Mouse (Mus musculus) liver, embryonic 15.5 days (tissue): ENCODE measurements around the gene Tomm6. TPM values are rescaled to one million over a fixed set of nuclear protein-coding genes. Genes with fewer than 3 reads are reported as not detected.
A peak's percentile ranks its signal among the peaks of the same experiment; 100 is the strongest.

Source experiments
- ATAC-seq: fragments of 200-750 bp; cut with Nextera tagmentation; 2 replicates; pipeline ENCODE4 v1.8.0; 2017; ENCODE audit warnings: moderate number of reproducible peaks, mild to moderate bottlenecking, moderate library complexity; ENCODE audit not compliant: insufficient read depth
- H3K27ac ChIP-seq: fragments of 300-500 bp; sonication (generic); replicated peaks from 2 replicates; pipeline ENCODE4 v1.5.1; 2015; ENCODE audit warnings: mild to moderate bottlenecking, inconsistent platforms
- H3K27me3 ChIP-seq: fragments of 300-500 bp; sonication (generic); 2 replicates; pipeline ENCODE4 v1.6.1; 2015; ENCODE audit warnings: mild to moderate bottlenecking, inconsistent platforms
- H3K36me3 ChIP-seq: fragments of 300-500 bp; sonication (generic); replicated peaks from 2 replicates; pipeline ENCODE4 v1.6.1; 2015; ENCODE audit warnings: moderate library complexity, mild to moderate bottlenecking, inconsistent platforms
- H3K4me1 ChIP-seq: fragments of 300-500 bp; sonication (generic); replicated peaks from 2 replicates; pipeline ENCODE4 v1.6.1; 2015; ENCODE audit warnings: inconsistent platforms
- H3K4me2 ChIP-seq: fragments of 300-500 bp; sonication (generic); 2 replicates; pipeline ENCODE4 v1.6.1; 2015; ENCODE audit warnings: moderate library complexity, mild to moderate bottlenecking, inconsistent platforms
- H3K4me3 ChIP-seq: fragments of 300-500 bp; sonication (generic); replicated peaks from 2 replicates; pipeline ENCODE4 v1.5.1; 2015; ENCODE audit warnings: mild to moderate bottlenecking, inconsistent platforms
- H3K9ac ChIP-seq: fragments of 300-500 bp; sonication (generic); 2 replicates; pipeline ENCODE4 v1.6.1; 2015; ENCODE audit warnings: moderate library complexity, mild to moderate bottlenecking, inconsistent platforms
- H3K9me3 ChIP-seq: fragments of 300-500 bp; sonication (generic); replicated peaks from 2 replicates; pipeline ENCODE4 v1.6.1; 2016; ENCODE audit warnings: inconsistent platforms
- whole genome bisulfite sequencing: fragments of 180-500 bp; shearing (Covaris S2); methylation state at CpG from one replicate; pipeline ENCODE4 v1.1.7; 2015; ENCODE audit warnings: mixed read lengths; ENCODE audit not compliant: insufficient replicate concordance; 5-methylcytosine and 5-hydroxymethylcytosine counted together
- polyA plus RNA-seq: library from polyadenylated mRNA; unstranded; fragments of >200 nt; fragmentation: Nextera tagmentation; extraction: Ambion mirVana; gene quantifications from 2 replicates; pipeline ENCODE4 v1.2.1, GENCODE M21; 2015

Tomm6 gene
- polyA plus RNA-seq, 1 experiment from 2014 or later = 205 TPM

DNA sequence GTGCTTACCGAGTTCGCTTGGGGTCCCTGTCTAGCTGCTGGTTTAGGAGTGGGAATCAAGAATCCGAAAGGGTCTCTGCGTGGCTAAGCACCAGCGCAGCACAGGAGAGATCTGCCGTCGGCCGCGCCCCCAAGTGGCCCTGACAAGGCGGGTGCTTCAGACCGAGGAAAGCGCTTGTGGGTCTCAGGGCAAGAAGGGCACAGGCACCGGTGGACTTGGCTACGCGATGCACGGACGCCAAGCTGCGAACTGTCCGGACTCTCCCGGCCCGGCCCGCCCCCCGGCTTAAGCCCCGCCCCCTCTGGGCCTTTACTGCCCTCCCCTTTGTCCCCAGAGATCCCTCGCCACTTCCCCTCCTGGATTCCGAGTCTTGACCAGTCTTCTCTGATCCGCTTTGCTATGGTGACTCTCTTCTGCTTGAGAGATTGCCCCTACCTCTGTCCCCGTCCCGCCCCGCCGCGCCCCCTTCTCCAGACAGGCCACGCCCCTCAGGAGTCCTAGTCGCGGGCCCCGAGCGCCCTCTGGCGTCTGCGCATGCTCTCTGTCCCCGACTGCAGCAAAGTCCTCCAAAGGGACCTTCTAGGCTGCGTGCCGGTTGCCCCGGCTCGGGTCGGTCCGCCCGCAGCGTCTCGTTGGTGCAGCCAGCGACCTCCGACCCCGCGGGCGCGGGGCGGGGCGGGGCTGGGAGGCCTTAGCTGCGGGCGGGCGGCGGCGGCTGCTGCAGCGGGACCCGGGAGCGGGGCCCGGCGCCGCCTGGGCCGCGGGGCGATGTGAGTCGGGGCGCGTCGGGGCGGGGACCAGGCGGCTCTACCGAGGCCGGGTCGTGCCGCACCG is 6.5 kb upstream of the Tomm6 start, which contains the start of gene Prickle4:
Gene Prickle4, minus strand, starts transcription at position 234 of the 834 bp plus-strand sequence.
- WGBS = under 1% methylated on average over 73 of the region's 82 CpGs
- peak; percentile 86 for ATAC-seq
- H3K36me3 ChIP-seq = no peaks in the 10 kb centered on the region
- H3K9ac ChIP-seq = peak within 1 kb of the TSS; percentile 63
- peaks cover 73% of the 10 kb centered on the region for H3K27me3 ChIP-seq
- 0 out of 2 replicates have a peak within 1 kb of the TSS, but pooled peaks have one; percentile 48 for H3K27ac ChIP-seq
- peaks cover 32% of the 10 kb centered on the region for H3K4me1 ChIP-seq
- H3K9me3 ChIP-seq = no peaks in the 10 kb centered on the region
- H3K4me3 ChIP-seq = peak within 1 kb of the TSS; percentile 67
- peak within 1 kb of the TSS; percentile 95 for H3K4me2 ChIP-seq

DNA sequence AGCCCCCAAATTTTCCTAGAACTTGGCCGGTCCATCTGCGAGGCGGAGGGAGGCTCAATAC is 6.1 kb upstream of the Tomm6 start, which contains the start of gene Gm21981:
Gene Gm21981, minus strand, starts transcription at position 14 of the 61 bp plus-strand sequence.
- Histone ChIP-seq H3K36me3 (no peaks in the 10 kb centered on the region), H3K9ac (peak within 1 kb of the TSS; percentile 63), H3K4me1 (peaks cover 32% of the 10 kb centered on the region), H3K4me2 (peak within 1 kb of the TSS; percentile 95), H3K27ac (0 out of 2 replicates have a peak within 1 kb of the TSS, but pooled peaks have one; percentile 48), H3K4me3 (peak within 1 kb of the TSS; percentile 67), H3K9me3 (no peaks in the 10 kb centered on the region), H3K27me3 (peaks cover 73% of the 10 kb centered on the region)
- no peak for ATAC-seq
- WGBS = 2% methylated on average over 3 of the region's 3 CpGs

DNA sequence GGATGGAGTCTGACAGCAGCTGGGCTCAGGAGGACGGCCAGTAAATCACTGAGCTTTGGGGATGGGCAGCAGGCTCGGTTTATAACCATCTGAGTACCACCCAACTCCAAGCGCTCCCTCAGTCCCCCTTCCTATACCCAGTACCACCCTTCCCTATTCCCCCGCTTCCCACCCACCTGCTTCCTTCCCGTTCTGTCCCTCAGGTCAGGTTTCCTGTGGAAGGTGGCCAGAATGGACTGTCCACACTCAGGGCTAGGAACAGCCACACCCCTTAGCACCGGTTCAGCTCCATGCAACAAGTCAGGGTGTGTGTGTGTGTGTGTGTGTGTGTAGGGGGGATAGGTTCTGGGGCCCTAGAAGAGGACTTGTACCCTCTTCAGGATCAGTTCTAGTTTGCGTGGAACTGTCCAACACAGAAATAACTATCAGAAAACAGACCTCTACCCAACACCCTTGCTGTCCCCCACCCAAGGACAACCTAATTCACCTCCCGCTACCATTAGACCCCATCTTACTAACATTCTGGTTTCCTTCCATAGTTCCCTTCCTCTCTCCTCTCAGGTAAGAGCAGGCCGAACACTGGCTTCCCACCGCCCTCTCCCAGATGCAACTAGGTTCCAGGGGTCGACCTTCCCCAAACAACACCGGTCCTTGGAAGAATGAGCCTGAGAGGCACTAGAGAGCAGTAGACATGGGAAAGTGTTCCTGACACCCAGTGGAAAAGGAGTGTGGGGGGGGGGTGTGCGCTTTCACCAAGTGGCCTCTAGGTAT is 5.7 kb upstream of the Tomm6 start:
- Histone ChIP-seq H3K4me2 (peak overlapping the region; percentile 95), H3K9me3 (no peaks in the 10 kb centered on the region), H3K27ac (no peak overlapping the region), H3K4me3 (peak overlapping the region; percentile 67), H3K4me1 (peaks cover 35% of the 10 kb centered on the region), H3K9ac (no peak overlapping the region), H3K27me3 (peaks cover 78% of the 10 kb centered on the region), H3K36me3 (no peaks in the 10 kb centered on the region)
- ATAC-seq = no peak
- WGBS = 47% methylated on average over 13 of the region's 13 CpGs

DNA sequence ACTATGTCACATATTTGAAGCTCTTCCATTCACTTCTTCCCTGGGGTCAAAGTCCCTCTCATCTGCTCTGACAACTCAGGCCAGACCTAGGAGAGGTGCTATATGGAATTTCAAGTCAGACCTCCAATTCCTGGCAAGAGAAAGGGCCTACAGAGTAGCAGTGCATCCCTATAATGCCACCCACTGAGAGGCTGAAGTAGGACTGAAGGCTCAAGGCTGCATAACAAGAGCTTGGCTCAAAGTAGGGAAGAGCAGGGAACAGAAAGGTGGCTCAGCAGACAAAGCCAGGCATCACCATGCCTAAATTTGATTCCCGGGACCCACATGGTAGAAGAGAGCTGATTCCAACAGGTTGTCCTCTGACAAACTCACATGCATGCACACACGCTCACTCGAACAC is 3.5 kb upstream of the Tomm6 start:
- peaks cover 56% of the 10 kb centered on the region for H3K4me1 ChIP-seq
- no peak overlapping the region for H3K9ac ChIP-seq
- 77% methylated on average over 3 of the region's 3 CpGs for WGBS
- H3K27me3 ChIP-seq = peaks cover 63% of the 10 kb centered on the region
- no peak overlapping the region for H3K27ac ChIP-seq
- H3K4me3 ChIP-seq = no peak overlapping the region
- no peak overlapping the region for H3K4me2 ChIP-seq
- H3K9me3 ChIP-seq = no peaks in the 10 kb centered on the region
- H3K36me3 ChIP-seq = peaks cover 5% of the 10 kb centered on the region; the same call in 1 of the 2 replicates
- ATAC-seq = no peak

DNA sequence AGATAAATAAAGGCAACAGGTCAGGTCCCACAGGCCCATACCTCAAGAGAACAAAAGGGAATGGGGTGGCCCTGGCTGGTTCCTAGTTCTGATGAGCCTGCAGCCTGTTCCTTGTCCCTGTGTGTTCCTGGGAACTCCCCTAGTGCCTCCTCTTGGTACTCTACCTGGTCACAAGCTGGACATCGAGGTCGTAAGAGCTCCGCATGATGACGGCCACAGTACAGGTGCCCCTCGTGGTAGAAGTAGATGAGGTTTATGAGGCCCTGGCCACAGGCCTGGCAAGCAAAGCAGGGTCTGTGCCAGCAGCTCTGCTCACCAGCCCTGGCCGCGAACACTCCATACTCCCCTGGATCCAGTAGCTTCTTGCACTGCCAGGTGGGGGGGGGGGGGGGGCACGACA is 1.7 kb upstream of the Tomm6 start:
- no peaks in the 10 kb centered on the region for H3K9me3 ChIP-seq
- no peak for ATAC-seq
- no peak overlapping the region for H3K9ac ChIP-seq
- 0 out of 2 replicates have a peak overlapping the region, but pooled peaks have one; percentile 86 for H3K4me3 ChIP-seq
- H3K27me3 ChIP-seq = peaks cover 45% of the 10 kb centered on the region
- 59% methylated on average over 8 of the region's 8 CpGs for WGBS
- H3K4me2 ChIP-seq = no peak overlapping the region
- H3K4me1 ChIP-seq = peaks cover 51% of the 10 kb centered on the region
- H3K36me3 ChIP-seq = peaks cover 22% of the 10 kb centered on the region
- H3K27ac ChIP-seq = no peak overlapping the region

DNA sequence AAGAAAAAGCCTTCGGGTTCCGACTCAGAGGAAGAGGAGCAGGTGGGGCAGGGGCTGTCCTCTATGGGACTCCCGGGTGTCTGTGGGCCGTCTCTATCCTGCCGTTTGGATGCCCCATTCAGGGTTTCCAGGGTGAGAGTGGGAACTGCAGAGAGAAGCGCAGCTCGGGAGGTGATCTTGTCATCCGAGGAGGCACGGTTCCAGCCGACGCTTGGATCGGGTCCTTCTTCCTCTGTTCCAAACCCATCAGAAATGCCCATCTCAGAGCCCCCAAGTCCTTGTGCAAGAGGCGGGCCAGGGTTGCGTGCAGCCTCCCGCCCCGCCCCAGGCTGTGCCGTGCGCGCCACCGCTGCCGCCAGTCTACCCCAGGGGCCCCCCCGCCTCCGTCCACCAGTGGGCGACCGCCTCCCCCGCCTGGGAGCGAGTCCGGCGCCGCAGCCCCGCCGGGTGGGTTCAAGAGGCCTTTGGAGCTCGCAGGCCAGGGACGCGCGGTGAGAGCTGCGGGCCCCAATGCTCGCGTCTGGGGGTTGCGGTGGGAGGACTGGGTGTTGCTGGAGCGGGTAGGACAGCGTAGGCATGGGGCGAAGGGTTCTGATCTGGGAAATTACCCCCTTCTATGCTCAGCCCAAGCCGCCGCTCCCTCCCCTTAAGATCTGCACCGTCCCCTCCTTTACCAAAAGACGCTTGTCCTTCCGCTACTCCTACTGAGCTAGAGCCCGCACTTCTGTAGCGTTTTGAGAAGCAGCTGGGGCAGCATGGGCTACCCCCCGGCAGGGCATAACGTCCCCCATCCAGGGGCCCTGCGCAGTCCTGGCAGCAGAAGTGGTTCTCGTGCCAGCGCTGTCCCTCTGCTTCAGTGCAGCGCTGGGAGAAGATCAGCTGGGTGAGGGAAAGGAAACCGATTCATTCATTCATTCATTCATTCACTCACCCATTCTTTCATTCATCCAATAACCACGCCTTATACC is 706 bp upstream of the Tomm6 start, which contains the start of gene Frs3:
Gene Frs3, plus strand, starts transcription at position 423 of the 968 bp plus-strand sequence.
- Histone ChIP-seq H3K4me3 (peak within 1 kb of the TSS; percentile 86), H3K27ac (peak within 1 kb of the TSS; percentile 78), H3K9ac (peak within 1 kb of the TSS; percentile 70), H3K27me3 (peaks cover 35% of the 10 kb centered on the region), H3K9me3 (no peaks in the 10 kb centered on the region), H3K4me2 (peak within 1 kb of the TSS; percentile 97), H3K4me1 (peaks cover 41% of the 10 kb centered on the region), H3K36me3 (peaks cover 30% of the 10 kb centered on the region)
- 2% methylated on average over 58 of the region's 58 CpGs for WGBS
- peak; percentile 57 for ATAC-seq

DNA sequence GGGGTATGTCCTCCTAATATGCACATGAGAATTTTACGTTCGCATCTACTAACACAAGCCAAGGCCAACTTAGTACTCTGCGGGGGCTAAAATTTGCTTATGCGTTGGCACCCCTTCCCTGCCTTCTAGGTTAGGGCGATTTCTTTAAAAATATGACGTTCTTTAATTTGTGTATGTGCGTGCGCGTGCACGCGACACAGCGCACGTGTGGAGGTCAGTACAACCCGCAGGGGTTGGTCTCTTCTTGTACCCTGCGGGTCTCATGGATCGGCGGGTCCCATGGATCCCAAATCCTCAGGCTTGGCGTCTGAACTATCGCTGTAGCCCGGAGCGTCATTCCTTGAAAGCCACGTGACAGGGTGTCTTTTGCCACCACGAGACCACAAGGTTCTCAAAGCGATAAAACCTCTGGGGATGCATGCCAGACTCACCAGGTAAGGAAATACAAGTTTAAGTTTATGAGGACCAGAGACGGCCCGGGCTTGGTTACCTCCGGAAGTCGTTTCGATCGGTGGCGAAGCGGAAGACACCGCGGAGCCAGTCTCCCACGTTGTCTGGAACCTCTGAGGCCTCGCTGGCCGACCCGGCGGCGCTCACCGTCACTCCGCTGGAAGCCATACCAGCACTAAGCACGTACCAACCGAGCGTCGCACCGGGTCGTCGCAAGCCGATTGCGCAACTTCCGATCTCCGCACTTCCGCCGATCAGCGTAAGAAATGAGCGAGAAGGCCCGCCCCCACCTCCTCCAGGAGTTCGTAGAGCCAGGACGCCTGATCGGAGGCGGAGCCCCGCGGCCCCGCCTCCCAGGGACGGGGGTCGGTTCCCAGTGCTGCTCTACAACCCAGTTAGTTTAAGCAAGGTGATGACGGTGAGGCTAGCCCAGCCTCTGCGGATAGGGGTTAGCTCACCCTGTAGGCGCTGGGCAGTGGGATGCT is 510 bp downstream of the Tomm6 start:
- peak overlapping the region; percentile 97 for H3K4me2 ChIP-seq
- no peaks in the 10 kb centered on the region for H3K9me3 ChIP-seq
- peaks cover 42% of the 10 kb centered on the region for H3K36me3 ChIP-seq
- 1% methylated on average over 70 of the region's 70 CpGs for WGBS
- peak overlapping the region; percentile 86 for H3K4me3 ChIP-seq
- peak; percentile 87 for ATAC-seq
- peak overlapping the region; percentile 70 for H3K9ac ChIP-seq
- H3K27ac ChIP-seq = peak overlapping the region; percentile 78
- peaks cover 24% of the 10 kb centered on the region; the same call in 1 of the 2 replicates for H3K27me3 ChIP-seq
- peaks cover 44% of the 10 kb centered on the region for H3K4me1 ChIP-seq

DNA sequence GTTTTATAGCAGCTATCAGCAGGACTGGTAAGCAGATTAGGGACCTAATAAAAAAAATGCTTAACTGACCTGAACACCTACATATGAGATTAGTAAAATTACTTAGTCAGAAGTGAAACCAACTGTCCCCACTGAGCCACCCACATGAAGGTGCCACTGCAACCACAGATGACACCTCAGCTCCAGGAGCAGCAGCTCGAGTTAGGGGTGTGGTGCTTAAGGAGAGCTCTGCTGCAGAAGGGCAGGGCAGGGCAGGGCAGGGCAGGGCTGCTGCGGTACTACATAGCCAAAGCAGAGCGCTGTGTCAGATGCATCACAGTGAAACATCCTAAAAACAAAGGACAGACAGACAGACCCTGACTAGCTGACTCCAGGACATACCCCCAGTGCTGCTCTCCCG is 5.3 kb downstream of the Tomm6 start:
- Histone ChIP-seq H3K4me3 (no peak overlapping the region), H3K9ac (no peak overlapping the region), H3K4me2 (no peak overlapping the region), H3K4me1 (peaks cover 24% of the 10 kb centered on the region), H3K27ac (no peak overlapping the region), H3K36me3 (peaks cover 86% of the 10 kb centered on the region), H3K27me3 (no peaks in the 10 kb centered on the region), H3K9me3 (no peaks in the 10 kb centered on the region)
- WGBS = 62% methylated on average over 4 of the region's 4 CpGs
- no peak for ATAC-seq

DNA sequence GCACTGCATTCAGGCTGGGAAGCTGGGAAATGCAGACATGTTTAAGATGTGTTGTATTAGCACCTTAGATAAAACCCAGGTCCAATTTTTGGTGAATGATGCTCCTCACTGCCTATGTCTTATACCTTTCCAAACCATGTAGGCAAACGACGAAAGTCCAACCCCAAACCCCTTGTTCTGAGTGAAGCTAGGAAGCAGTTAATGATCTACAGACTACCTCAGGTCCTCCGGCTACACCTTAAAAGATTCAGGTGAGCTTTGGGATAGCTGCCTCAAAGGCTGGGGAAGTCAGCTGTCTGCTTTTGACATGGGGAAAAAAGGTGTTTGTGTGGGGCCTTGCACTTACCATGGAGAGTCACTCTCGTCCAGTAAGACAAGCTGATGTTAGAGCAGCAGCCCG is 9.5 kb downstream of the Tomm6 start:
- 73% methylated on average over 5 of the region's 5 CpGs for WGBS
- no peaks in the 10 kb centered on the region for H3K27me3 ChIP-seq
- no peaks in the 10 kb centered on the region for H3K9me3 ChIP-seq
- peaks cover 90% of the 10 kb centered on the region for H3K36me3 ChIP-seq
- no peak for ATAC-seq
- H3K9ac ChIP-seq = no peak overlapping the region
- no peak overlapping the region for H3K4me2 ChIP-seq
- H3K4me1 ChIP-seq = peaks cover 9% of the 10 kb centered on the region; the same call in 1 of the 2 replicates
- no peak overlapping the region for H3K4me3 ChIP-seq
- H3K27ac ChIP-seq = no peak overlapping the region; the same call in 1 of the 2 replicates

DNA sequence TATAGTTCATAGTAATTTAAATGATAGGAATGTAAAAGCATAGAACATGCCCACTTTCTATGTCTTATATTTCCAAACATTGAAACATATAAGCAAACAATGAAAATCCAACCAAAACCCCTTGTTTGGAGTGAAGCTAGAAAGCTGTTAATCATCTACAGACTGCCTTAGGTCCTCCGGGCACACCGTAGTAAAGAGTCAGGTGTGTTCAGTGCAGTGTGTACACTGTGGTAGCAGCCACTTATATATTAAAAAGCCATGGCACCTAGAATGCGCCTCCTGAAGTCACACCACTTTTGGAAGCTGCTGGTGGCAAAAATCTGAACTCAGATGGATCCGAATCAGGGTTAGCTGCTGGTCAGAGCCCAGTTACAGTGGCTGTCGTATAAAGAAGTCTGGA is 9.9 kb downstream of the Tomm6 start:
- H3K4me2 ChIP-seq = no peak overlapping the region
- no peak overlapping the region for H3K9ac ChIP-seq
- H3K4me3 ChIP-seq = no peak overlapping the region
- WGBS = 82% methylated on average over 5 of the region's 5 CpGs
- ATAC-seq = peak; percentile 49; the same call in 1 of the 2 replicates
- peaks cover 8% of the 10 kb centered on the region; the same call in 1 of the 2 replicates for H3K4me1 ChIP-seq
- H3K36me3 ChIP-seq = peaks cover 90% of the 10 kb centered on the region
- H3K9me3 ChIP-seq = no peaks in the 10 kb centered on the region
- H3K27ac ChIP-seq = no peak overlapping the region; the same call in 1 of the 2 replicates
- H3K27me3 ChIP-seq = peaks cover 1% of the 10 kb centered on the region; the same call in 1 of the 2 replicates
